Mouse (Mus musculus) heart, adult 2 months (tissue): ENCODE results near the gene Ostc.

Experiments used
- CTCF ChIP-seq: fragments of 200-600 bp; IDR thresholded peaks from 2 replicates; pipeline ENCODE4 v1.8.1; 2022; ENCODE audit warnings: antibody characterized with exemption, mild to moderate bottlenecking, moderate library complexity
- EP300 ChIP-seq: fragments of 200-500 bp; IDR thresholded peaks from 2 replicates; pipeline ENCODE4 v1.6.1; 2011; ENCODE audit warnings: low read depth, low read length, control low read depth; ENCODE audit not compliant: insufficient read depth
- POLR2A ChIP-seq: fragments of 200-500 bp; IDR thresholded peaks from 2 replicates; pipeline ENCODE4 v1.6.1; 2011; ENCODE audit warnings: mild to moderate bottlenecking, low read depth, low read length, control low read depth; ENCODE audit not compliant: insufficient read depth

GRCm38 (mm10) chr3:130716555-130716954, 7.3 kb upstream of the Ostc start:
- TF ChIP-seq CTCF (no peak), POLR2A (no peak), EP300 (no peak)
